Mouse (Mus musculus) spleen, adult 2 months (tissue): ENCODE measurements around the gene Nrxn1. TPM values are rescaled to one million over a fixed set of nuclear protein-coding genes. Genes with fewer than 3 reads are reported as not detected.

Experiments used
- DNase-seq, 2 experiments: peaks; one replicate each; pipeline versions ENCODE4 v3.0.0 to v3.0.0-alpha.2; 2012 to 2021; ENCODE audit warnings: low spot score in 2 of 2, low read depth in 1 of 2
- H3K27ac ChIP-seq: fragments of 200-500 bp; 2 replicates; pipeline ENCODE4 v1.5.1; 2012; ENCODE audit warnings: low read length, inconsistent platforms; ENCODE audit not compliant: insufficient read depth
- H3K27me3 ChIP-seq: fragments of 200-500 bp; 2 replicates; pipeline ENCODE4 v1.6.1; 2012; ENCODE audit warnings: mild to moderate bottlenecking, moderate library complexity, low read length, inconsistent platforms; ENCODE audit not compliant: control insufficient read depth, insufficient read depth
- H3K36me3 ChIP-seq: fragments of 200-500 bp; 2 replicates; pipeline ENCODE4 v1.6.1; 2012; ENCODE audit warnings: mild to moderate bottlenecking, low read length, inconsistent platforms; ENCODE audit not compliant: control insufficient read depth, insufficient read depth
- H3K4me1 ChIP-seq: fragments of 200-500 bp; 2 replicates; pipeline ENCODE4 v1.6.1; 2011; ENCODE audit warnings: inconsistent platforms; ENCODE audit not compliant: control insufficient read depth, insufficient read depth, insufficient read length
- H3K4me3 ChIP-seq: fragments of 200-500 bp; 2 replicates; pipeline ENCODE4 v1.5.1; 2011; ENCODE audit warnings: mild to moderate bottlenecking, inconsistent platforms; ENCODE audit not compliant: insufficient read depth, insufficient read length; ENCODE audit errors: extremely low read depth
- CTCF ChIP-seq: fragments of 200-500 bp; IDR thresholded peaks from 2 replicates; pipeline ENCODE4 v1.5.1; 2011; ENCODE audit warnings: mild to moderate bottlenecking, inconsistent platforms; ENCODE audit not compliant: insufficient read depth, insufficient read length, insufficient replicate concordance; ENCODE audit errors: extremely low read depth
- POLR2A ChIP-seq: fragments of 200-500 bp; IDR thresholded peaks from 2 replicates; pipeline ENCODE4 v1.6.1; 2011; ENCODE audit warnings: low read depth, low read length, inconsistent platforms
- whole genome bisulfite sequencing: fragments of 180-500 bp; shearing (Covaris S2); methylation state at CpG from one replicate; pipeline ENCODE4 v1.1.7; 2018; 5-methylcytosine and 5-hydroxymethylcytosine counted together
- polyA plus RNA-seq: library from polyadenylated mRNA; depleted of rRNA; stranded (reverse); fragments of >200 nt; gene quantifications from 2 replicates; pipeline ENCODE4 v1.2.3, GENCODE M21; 2012

The Nrxn1 gene
- polyA plus RNA-seq, 1 experiment, result 0.50 TPM

DNA sequence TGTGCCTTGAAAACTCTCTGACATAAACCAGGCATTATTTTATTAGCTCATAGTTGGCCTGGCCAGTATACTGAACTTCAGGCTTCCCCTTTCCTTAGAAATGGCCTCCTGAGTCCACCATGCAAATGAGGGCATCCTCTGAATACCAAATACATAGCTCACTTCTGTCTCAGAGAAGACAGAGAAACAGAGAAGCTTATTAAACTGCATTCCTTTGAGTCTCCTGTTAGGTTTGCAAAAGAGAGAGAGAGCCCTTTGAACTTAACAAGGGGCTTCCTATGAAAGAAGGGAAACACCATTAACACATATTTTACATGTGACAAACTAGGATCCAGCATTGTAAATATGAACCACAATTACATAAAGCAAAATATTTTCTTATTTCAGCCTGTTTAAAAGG lies 506.0 kb downstream of the Nrxn1 start:
- no peak for DNase-seq
- Histone ChIP-seq H3K27ac (no peak overlapping the region), H3K27me3 (no peaks in the 10 kb centered on the region), H3K4me3 (no peak overlapping the region), H3K36me3 (no peaks in the 10 kb centered on the region), H3K4me1 (no peaks in the 10 kb centered on the region)
- TF ChIP-seq POLR2A (no peak), CTCF (no peak)

DNA sequence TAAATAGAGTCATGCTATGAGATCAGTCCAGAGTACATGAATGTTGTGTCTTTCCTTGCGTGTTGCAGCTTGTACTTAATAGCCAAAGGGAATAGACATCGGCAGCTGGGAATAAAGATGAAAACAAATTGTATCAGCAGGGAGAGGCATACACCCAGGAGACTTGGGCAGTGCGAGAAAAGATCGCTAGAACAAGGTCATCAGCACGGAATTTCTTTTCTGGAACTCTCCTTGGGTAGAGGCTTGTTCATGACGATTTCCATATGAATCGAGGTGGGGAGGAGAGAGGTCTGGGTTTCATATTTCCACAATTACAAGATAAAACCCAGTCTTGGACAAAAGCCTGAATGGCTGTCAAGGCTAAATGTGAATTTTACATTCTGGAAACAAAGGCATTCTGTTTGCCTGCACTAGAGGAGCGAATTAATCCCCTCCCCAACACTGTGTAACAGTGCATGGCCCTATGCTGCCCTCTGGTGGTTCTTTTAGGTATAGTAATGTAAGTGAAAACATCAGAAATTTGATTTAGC lies 508.1 kb downstream of the Nrxn1 start:
- TF ChIP-seq POLR2A (no peak), CTCF (no peak)
- no peak for DNase-seq
- Histone ChIP-seq H3K4me1 (no peaks in the 10 kb centered on the region), H3K36me3 (no peaks in the 10 kb centered on the region), H3K4me3 (no peak overlapping the region), H3K27me3 (no peaks in the 10 kb centered on the region), H3K27ac (no peak overlapping the region)
- 60% methylated on average over 8 of the region's 8 CpGs for WGBS

GRCm38 (mm10) chr17:90583826-90584534 lies 508.9 kb downstream of the Nrxn1 start:
- no peak for DNase-seq
- WGBS, result 57% methylated on average over 12 of the region's 12 CpGs

GRCm38 (mm10) chr17:90583196-90583595 lies 509.7 kb downstream of the Nrxn1 start:
- no peaks in the 10 kb centered on the region for H3K4me1 ChIP-seq
- H3K4me3 ChIP-seq, result no peak overlapping the region
- no peak for DNase-seq
- TF ChIP-seq CTCF (no peak), POLR2A (no peak)
- H3K36me3 ChIP-seq, result no peaks in the 10 kb centered on the region
- 84% methylated on average over 3 of the region's 3 CpGs for WGBS
- no peaks in the 10 kb centered on the region for H3K27me3 ChIP-seq
- no peak overlapping the region for H3K27ac ChIP-seq

More at GRCm38 (mm10) chr17:90583826-90584534, 508.9 kb downstream of the Nrxn1 start:
- no peak overlapping the region for H3K4me3 ChIP-seq
- H3K27ac ChIP-seq, result no peak overlapping the region
- H3K36me3 ChIP-seq, result no peaks in the 10 kb centered on the region
- H3K27me3 ChIP-seq, result no peaks in the 10 kb centered on the region
- H3K4me1 ChIP-seq, result no peaks in the 10 kb centered on the region
- TF ChIP-seq POLR2A (no peak), CTCF (no peak; the same call in 1 of the 2 replicates)

GRCm38 (mm10) chr17:90569877-90570276 lies 523.0 kb downstream of the Nrxn1 start:
- TF ChIP-seq POLR2A (no peak), CTCF (no peak)
- no peak for DNase-seq
- no peaks in the 10 kb centered on the region for H3K36me3 ChIP-seq
- no peaks in the 10 kb centered on the region for H3K4me1 ChIP-seq
- H3K4me3 ChIP-seq, result no peak overlapping the region
- H3K27me3 ChIP-seq, result no peaks in the 10 kb centered on the region
- no peak overlapping the region for H3K27ac ChIP-seq
- whole genome bisulfite sequencing, result 65% methylated on average over 2 of the region's 2 CpGs

DNA sequence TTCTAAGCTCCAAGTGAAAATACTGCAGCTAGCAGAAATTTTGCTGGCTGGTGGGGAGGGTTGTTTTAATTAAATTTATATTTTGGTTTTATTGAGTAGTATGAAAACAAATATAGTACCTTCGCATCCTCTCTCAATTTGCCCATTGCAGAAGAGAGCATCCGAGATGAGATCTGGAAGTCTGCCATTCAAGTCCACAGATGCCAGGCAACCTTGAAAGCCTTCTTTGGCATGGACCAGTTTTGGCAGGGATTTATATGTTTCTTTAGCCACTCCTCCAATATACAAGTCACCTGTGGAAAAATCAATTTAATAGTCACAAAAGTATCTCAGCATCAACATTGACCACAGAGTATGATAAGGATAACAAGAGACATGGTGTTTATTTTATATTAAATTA lies 527.7 kb downstream of the Nrxn1 start:
- no peaks in the 10 kb centered on the region for H3K36me3 ChIP-seq
- H3K27ac ChIP-seq, result no peak overlapping the region
- H3K4me1 ChIP-seq, result no peaks in the 10 kb centered on the region
- 87% methylated on average over 2 of the region's 2 CpGs for WGBS
- no peak overlapping the region for H3K4me3 ChIP-seq
- no peak for DNase-seq
- TF ChIP-seq CTCF (no peak), POLR2A (no peak)
- no peaks in the 10 kb centered on the region for H3K27me3 ChIP-seq

- Histone ChIP-seq H3K27ac (no peak overlapping the region), H3K4me1 (no peaks in the 10 kb centered on the region), H3K27me3 (no peaks in the 10 kb centered on the region), H3K4me3 (no peak overlapping the region), H3K36me3 (no peaks in the 10 kb centered on the region)
- no peak for TF ChIP-seq CTCF
- no peak for TF ChIP-seq POLR2A
- no peak for DNase-seq
Measured at GRCm38 (mm10) chr17:90556376-90556775, 536.5 kb downstream of the Nrxn1 start.
